Mouse (Mus musculus) hematopoietic stem cell, adult 5-6 weeks (primary cell): ENCODE measurements around the gene Nrxn2. TPM values are rescaled to one million over a fixed set of nuclear protein-coding genes. Genes with fewer than 3 reads are reported as not detected.

Experiments
- ATAC-seq, 2 experiments: fragments of 125-278 bp in 1 of 2; replicated peaks in 1 of 2; 2 replicates each; pipeline ENCODE4 v1.8.0; 2016 to 2017; ENCODE audit warnings: inconsistent platforms in 2 of 2, mild to moderate bottlenecking in 2 of 2, moderate number of reproducible peaks in 2 of 2, low read depth in 1 of 2, moderate TSS enrichment in 1 of 2; ENCODE audit not compliant: low FRiP score in 2 of 2, poor library complexity in 2 of 2, severe bottlenecking in 2 of 2, insufficient read depth in 1 of 2, low TSS enrichment in 1 of 2
- total RNA-seq: library from RNA; stranded (forward); fragments of 172-1452, 232-1000 nt; gene quantifications from 2 replicates; pipeline ENCODE4 v1.2.3, GENCODE M21; 2017

Nrxn2 gene
- total RNA-seq, 1 experiment from 2014 or later, result 0.25 TPM

DNA sequence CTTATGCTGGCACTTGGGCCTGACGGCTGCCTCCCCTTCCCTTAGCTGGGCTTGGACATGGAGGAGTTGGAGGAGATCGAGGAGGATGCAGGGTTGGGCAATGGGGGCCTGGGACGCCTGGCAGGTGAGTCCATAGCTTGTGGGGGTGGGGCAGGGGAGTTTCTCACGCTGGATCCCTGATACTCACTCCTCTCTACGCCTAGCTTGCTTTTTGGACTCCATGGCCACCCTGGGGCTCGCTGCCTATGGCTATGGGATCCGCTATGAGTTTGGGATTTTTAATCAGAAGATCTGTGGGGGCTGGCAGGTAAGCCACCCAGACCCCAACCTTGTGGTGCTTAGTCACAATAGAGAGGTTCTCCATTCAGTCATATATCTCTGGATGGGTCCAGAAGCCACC is 32.7 kb upstream of the Nrxn2 start:
- no peak for ATAC-seq

DNA sequence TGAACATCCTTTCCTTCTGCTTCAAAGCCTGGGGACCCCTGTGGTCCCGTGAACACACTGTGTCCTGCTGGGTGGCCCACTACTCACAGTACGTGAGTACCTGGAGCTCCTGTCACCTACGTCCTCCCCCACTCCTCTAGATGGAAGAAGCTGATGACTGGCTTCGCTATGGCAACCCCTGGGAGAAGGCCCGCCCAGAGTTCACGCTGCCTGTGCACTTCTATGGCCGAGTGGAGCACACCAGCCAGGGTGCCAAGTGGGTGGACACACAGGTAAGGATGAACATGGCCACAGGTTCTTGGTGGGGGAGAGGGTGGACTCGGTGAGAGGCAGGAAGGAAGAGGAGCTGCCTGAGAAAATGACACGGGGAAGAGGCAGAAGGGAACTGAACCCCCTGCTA is 32.3 kb upstream of the Nrxn2 start:
- ATAC-seq, result no peak

DNA sequence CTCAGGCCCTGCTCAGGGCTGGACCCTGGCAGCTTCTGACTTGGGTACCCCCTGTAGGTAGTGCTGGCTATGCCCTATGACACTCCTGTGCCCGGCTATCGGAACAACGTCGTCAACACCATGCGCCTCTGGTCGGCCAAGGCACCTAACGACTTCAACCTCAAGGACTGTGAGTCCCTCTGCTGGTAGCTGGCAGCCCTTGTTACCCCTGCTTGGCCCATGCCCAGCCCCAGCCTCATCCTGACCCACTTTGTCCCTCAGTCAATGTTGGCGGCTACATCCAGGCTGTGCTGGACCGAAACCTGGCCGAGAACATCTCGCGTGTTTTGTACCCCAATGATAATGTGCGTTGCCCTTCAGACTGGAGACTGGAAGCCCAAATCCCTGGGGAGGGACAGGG is 30.5 kb upstream of the Nrxn2 start:
- 0 out of 4 replicates have a peak, but pooled peaks of 1 of the 2 experiments have one; percentile 15 for ATAC-seq

GRCm38 (mm10) chr19:6389803-6390202 is 28.7 kb upstream of the Nrxn2 start:
- peak in 1 of 2 experiments; percentile 22; a peak in 1 of 4 replicates for ATAC-seq

DNA sequence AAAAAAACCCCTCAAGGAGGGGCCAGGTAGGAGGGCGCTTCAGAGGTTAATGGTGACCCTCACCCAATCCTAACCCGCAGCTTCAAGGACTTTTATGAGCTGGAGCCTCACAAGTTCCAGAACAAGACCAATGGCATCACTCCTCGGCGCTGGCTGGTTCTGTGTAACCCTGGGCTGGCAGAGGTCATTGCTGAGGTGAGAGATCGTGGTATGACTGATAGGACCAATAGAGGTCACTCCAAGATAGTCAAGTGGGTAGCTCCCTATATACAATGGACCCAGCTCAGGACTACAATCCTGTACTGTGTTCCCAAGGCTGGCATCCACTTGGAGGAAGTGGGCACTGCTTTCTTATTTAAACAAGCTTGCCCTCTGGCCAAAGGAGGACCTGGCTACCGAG is 28.3 kb upstream of the Nrxn2 start:
- no peak for ATAC-seq

- 0 out of 4 replicates have a peak, but pooled peaks of 1 of the 2 experiments have one; percentile 28 for ATAC-seq
These were observed 25.7 kb upstream of the Nrxn2 start for GRCm38 (mm10) chr19:6392743-6393393.

DNA sequence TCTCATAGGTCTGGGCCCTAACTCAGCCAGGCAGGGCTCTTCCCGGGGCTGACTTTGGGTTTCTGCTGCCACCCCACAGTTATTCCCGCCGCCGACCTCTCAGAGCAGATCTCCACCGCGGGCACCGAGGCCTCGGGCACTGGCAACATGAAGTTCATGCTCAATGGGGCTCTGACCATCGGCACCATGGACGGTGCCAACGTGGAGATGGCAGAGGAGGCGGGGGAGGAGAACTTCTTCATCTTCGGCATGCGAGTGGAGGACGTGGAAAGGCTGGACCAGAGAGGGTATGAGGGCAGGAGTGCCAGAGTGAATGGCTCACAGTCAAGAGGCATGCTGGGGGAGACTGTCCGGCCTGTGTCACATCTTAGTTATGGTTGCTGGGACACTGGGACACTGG is 24.9 kb upstream of the Nrxn2 start:
- no peak for ATAC-seq

GRCm38 (mm10) chr19:6396237-6396636 is 22.3 kb upstream of the Nrxn2 start:
- no peak for ATAC-seq

DNA sequence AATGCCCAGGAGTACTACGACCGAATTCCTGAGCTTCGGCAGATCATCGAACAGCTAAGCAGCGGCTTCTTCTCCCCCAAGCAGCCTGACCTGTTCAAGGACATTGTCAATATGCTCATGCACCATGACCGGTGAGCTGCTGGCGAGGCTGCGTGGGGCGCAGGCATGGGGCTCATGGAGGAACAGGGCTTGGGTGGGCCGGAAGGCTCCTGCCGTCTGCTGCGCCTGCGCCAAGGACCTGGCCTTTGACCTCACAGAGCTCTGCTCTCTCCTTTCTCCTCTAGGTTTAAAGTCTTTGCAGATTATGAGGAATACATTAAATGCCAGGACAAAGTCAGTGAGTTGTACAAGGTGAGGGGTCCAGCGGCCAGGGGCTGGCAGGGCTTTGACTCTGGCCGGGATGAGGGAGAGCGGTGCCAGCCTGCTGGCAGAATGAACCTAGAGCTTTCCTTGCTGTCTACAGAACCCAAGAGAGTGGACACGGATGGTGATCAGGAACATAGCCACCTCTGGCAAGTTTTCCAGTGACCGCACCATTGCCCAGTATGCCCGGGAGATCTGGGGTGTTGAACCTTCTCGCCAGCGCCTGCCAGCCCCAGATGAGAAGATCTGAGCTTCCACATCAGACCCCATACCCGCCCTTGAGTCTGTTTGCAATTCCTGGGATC is 20.8 kb upstream of the Nrxn2 start:
- ATAC-seq, result no peak

GRCm38 (mm10) chr19:6398447-6399284 is 19.9 kb upstream of the Nrxn2 start:
- ATAC-seq, result peak; percentile 48 to 51

DNA sequence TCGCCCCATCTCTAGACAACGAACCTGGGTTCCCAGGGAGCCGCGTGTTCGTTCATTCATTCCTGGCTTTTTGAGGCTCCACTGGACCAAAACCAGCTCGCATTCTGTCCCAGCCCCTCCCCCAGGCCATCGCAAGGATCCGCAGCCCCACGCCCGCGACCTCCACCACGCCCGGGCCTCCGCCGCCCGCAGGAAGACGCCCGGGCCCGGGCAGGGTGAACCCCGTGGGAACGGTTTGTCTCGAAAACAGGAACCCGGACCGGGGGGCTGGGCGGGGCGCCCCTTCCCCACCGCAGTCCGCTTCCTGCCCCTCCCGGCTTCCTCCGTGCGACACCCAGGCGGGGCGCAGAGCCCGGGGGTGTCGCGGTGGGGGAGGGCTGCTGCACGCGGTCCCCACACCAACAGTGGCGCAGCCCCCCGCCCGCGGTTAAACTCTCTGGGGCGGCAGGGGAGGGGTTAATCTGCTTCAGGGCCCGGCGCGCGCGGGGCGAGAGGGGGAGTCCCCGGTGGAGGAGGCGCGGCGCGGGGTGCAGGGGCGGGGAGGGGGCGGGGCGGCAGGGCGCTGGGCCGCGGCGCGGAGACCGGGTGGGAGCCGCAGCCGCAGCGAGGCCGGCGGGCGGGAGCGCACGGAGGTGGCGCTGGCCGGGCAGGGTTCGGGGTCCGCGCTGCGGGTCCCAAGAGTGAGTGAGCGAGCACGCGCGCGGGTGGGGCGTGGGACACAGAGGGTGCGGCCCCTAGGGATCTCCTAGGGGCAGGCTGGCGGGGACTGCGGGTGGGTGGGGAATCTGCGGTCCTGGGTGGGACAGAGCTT is 19.0 kb upstream of the Nrxn2 start, which contains the start of gene Rasgrp2:
Gene Rasgrp2, plus strand, starts transcription at position 56 of the 811 bp plus-strand sequence.
- ATAC-seq, result peak; percentile 7 to 16; a peak in 1 of 4 replicates

- no peak for ATAC-seq
These were observed 18.1 kb upstream of the Nrxn2 start for GRCm38 (mm10) chr19:6400096-6401086.

DNA sequence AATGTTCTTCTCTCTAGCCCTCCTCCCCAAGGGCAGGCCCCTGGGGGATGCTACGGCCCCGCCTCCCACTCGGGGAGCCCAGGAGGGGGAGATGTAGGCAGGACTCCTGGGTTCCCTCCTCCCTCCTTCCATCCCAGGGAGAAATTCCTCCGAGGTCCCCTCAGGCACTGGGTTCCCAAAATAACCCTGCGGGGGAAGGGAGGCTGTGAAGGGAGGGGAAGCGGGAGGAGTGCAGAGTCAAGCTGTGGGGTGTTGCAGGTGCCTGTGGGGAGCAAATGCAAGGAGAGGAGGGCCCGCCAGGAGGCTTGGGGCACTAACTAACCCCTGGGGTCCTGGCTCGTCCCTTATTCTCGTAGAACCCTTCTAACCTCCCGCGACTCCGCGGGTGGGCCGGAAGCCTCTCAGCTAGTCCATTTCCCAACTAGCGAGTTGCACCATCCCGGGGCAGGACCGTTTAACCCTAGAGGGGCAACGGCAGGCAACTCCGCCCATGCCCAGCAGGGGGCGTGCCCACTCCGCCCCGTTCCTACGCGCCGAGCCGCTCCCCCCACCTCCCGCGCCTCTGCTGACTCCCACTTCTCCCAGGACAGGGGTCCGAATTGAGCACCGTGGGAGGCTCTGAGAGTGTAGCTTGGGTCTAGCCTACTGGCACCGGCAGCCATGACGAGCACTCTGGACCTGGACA is 17.3 kb upstream of the Nrxn2 start:
- ATAC-seq, result peak; percentile 52 to 57

GRCm38 (mm10) chr19:6401951-6402350 is 16.6 kb upstream of the Nrxn2 start:
- ATAC-seq, result no peak

GRCm38 (mm10) chr19:6403869-6404268 is 14.7 kb upstream of the Nrxn2 start:
- ATAC-seq, result no peak

DNA sequence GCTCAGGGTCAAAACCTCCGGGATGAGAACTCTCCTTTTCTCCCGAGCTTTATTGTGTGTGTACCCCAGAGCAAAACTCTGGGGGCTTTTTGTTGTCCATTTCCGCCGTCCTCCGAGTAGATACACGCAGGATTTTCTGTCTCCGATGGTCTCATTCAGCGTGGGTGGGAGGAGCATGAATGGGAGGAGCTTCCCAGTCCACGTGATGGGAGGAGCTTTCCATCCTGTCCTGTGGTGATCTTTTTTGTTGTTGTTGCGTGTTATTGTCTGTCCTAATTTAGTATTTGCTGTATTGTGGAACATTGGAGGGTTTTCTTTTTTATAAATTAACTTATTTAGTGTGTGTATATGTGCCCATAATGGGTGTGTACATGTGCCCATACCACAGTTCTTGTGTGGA is 13.1 kb upstream of the Nrxn2 start:
- ATAC-seq, result no peak
